Mouse (Mus musculus): Measurements from ENCODE around the gene Mgarp.
"Not testable (repeated sequence)": the region's sequence is repeated elsewhere in the genome, so short reads cannot be mapped to it uniquely, and the experiment has no call there.

The Mgarp gene

GRCm38 (mm10) chr3:51364703-51365516 lies 31.6 kb downstream of the Mgarp start:
- peak; percentile 87 for DNase-seq

GRCm38 (mm10) chr3:51361066-51361465 lies 35.5 kb downstream of the Mgarp start:
- peak; percentile 51 for DNase-seq

- no peak for DNase-seq
These were observed 36.8 kb downstream of the Mgarp start for GRCm38 (mm10) chr3:51359558-51360307.

DNA sequence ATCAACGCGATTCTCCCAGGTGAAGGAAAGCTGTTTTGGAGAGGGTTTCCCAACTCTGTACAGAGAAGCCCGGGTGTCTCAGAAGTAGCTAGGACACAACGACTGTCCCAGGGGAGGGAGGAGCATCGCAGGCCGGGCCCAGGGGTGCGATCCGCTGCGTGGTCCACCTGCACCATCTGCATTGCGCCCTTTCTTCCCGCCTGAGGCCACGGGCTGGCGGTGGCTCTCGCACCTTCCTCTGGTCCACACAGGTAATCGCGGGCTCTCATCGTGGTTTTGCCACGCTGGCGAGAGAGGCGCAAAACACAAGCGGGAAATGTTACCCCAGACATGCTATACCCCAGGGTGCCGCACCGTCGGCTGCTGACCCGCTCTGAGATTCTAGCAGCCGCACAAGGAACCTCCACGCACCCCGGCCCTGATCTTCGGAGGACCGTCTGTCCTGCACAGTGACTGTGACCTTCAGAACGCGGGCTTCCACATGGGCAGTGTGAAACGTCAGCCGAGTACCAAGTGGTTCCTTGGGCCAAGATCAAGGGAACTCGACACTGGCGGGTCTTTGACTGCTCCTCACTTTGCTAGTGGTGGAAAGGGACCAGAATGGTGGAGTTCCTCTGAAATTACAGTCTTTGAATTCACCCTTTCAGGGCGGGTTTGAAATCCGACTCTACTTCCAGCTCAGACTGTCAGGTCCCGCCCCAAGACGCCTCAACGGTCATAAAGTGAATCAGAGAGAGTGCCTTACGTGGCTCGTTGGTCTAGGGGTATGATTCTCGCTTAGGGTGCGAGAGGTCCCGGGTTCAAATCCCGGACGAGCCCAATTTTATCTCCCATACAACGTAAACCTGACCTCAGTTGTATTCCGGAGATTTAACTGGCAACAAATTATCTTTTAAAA lies 37.6 kb downstream of the Mgarp start:
- DNase-seq, result peak; percentile 90

GRCm38 (mm10) chr3:51358181-51358580 lies 38.4 kb downstream of the Mgarp start:
- peak; percentile 89 for DNase-seq

DNA sequence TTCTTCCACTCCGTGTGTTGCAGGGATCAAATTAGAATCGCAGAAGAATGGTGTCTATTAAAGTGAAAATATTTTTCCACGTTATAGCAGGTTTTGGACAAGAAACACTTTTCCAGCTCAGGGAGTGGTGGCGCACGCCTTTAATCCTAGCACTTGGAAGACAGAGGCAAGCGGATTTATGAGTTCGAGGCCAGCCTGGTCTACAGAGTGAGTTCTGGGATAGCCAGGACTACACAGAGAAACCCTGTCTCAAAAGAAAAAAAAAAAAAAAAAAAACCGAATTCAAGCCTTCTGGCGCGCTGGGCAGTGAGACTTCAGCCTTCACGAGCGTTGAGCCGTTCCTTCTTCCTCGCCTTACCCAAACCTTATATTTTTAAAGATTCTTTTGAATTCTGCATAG lies 38.9 kb downstream of the Mgarp start:
- DNase-seq, result peak; percentile 60

- DNase-seq, result no peak
These were observed 39.5 kb downstream of the Mgarp start for GRCm38 (mm10) chr3:51357078-51357477.

- not testable (repeated sequence) for DNase-seq
These were observed 41.6 kb downstream of the Mgarp start for GRCm38 (mm10) chr3:51354956-51355355.

GRCm38 (mm10) chr3:51354034-51354427 lies 42.5 kb downstream of the Mgarp start:
- DNase-seq, result no peak

- DNase-seq, result peak; percentile 78
These were observed 43.1 kb downstream of the Mgarp start for GRCm38 (mm10) chr3:51353325-51354033.

GRCm38 (mm10) chr3:51350806-51351205 lies 45.7 kb downstream of the Mgarp start:
- no peak for DNase-seq

- DNase-seq, result peak; percentile 36
These were observed 47.8 kb downstream of the Mgarp start for GRCm38 (mm10) chr3:51348646-51349238.

GRCm38 (mm10) chr3:51345017-51345416 lies 51.5 kb downstream of the Mgarp start:
- not testable (repeated sequence) for DNase-seq

DNA sequence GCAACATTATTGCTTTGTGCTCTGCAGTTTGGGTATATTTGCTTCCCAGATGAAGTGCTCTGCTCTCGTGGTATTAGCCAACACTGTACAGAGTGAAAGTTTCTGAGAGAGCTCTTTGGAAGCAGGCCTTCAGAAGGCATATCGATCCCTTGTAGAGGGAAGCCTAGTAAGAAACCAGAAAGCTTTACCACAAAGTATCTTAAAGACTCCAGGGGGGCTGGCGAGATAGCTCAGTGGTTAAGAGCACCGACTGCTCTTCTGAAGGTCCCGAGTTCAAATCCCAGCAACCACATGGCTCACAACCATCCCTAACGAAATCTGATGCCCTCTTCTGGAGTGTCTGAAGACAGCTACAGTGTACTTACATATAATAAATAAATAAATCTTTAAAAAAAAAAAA lies 52.4 kb downstream of the Mgarp start:
- not testable (repeated sequence) for DNase-seq

GRCm38 (mm10) chr3:51343260-51343659 lies 53.3 kb downstream of the Mgarp start:
- no peak for DNase-seq

DNA sequence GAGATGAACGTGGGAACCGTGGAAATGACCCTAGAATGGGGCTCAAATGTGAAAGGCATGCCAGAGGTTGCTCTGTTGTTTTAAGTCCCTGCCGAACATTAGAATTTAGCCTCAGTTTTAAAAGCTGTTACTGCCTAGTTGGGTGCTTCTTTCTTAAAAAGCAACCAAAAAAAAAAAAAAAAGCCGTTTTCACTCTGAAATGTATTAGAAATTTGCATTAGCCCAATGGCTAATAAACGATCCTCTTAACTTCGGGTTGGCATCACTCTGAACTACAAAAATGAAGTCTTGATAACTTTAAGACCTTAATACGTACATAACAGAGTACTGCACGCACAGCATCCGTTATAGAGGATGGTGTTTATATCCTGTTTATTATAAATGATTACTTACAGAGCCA lies 54.4 kb downstream of the Mgarp start:
- no peak for DNase-seq

DNA sequence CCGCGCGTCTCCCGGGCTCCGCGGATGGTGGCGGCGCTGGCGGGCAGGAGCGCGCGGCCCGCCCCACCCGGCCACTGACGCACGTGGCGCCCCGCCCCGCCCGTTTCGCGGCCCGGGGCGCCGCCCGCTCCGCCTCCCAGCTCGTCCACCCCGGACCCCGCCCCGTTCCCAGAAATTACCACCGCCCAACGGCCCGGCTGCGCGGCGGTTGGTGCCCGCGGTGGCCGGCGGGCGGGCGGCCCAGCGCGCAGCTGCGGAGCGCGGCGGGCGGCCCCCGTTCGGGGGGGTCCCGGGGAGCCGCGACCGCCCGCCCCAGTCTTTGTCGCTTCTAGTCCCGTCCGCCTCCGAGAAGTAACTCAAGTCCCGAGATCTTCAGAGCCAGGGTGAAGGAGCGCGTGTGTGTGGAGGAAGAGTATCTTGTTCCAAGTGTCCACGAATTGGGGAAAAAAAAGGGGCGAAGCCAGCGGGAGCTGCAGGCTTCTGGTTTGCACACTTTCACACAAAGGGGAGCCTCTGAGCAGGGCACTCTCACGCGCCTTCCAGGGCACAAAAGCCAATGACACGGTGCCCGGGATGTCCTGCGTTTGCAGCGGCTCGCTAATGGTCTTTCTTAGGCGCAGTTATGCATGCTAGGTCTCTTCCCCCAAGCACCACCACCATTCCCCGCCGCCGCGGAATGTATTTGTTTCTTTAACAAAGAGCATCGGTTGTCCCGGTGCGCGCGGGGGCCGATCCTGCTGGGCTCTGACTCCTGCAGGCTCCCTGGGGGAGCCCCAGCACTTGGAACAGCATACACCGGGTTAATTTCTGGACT lies 55.1 kb downstream of the Mgarp start:
- peak; percentile 95 for DNase-seq

DNA sequence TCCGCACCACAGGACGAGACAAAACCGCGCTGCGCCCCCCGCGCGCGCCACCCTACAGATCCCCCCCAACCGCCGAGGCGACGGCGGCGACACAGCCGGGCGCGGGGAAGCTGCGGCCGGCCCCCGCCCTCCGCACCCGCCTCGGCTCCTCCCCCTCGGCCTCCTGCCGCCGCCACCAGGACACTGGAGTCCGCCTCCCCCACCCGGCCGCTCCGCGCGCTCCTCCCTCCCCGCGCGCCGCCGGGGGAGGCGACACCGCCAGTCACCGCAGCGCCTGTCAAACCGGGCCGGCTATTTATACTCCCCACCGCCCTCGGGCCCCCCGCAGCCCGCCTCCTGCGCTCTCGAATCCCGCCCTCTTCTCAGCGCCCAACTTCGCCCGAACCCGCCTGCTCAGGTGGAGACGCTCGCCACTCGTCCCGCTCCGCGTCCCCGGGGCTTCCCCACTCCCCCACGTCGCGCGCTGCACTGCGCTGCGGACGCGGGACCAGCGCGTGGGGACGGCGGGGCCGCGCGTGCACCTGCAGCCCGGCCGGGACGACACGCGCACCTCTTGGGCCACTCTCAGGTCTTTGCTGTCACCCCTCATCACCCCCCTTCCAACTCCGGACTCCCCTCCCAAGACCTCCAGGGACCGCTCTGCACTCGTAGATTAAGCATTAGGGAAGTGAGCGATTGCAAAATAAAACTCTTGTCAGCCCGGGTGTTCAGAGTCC lies 55.8 kb downstream of the Mgarp start, which contains the start of gene Elf2:
Gene Elf2, minus strand, starts transcription at position 112 of the 716 bp plus-strand sequence.
- peak; percentile 96 for DNase-seq

GRCm38 (mm10) chr3:51339734-51340551 lies 56.6 kb downstream of the Mgarp start:
- peak; percentile 71 for DNase-seq
